Mouse (Mus musculus) neural tube, embryonic 12.5 days (tissue): ENCODE measurements around the gene Tmem178b. TPM values are rescaled to one million over a fixed set of nuclear protein-coding genes. Genes with fewer than 3 reads are reported as not detected.

Experiments used
- ATAC-seq: fragments of 200-750 bp; cut with Nextera tagmentation; 2 replicates; pipeline ENCODE4 v1.8.0; 2017; ENCODE audit warnings: low read depth, mild to moderate bottlenecking, moderate TSS enrichment, moderate library complexity; ENCODE audit not compliant: low FRiP score
- H3K27ac ChIP-seq: fragments of 300-500 bp; sonication (generic); 2 replicates; pipeline ENCODE4 v1.5.1; 2016
- H3K27me3 ChIP-seq: fragments of 300-500 bp; sonication (generic); replicated peaks from 2 replicates; pipeline ENCODE4 v1.6.1; 2016; ENCODE audit warnings: mild to moderate bottlenecking
- H3K36me3 ChIP-seq: fragments of 300-500 bp; sonication (generic); 2 replicates; pipeline ENCODE4 v1.6.1; 2016; ENCODE audit warnings: mild to moderate bottlenecking
- H3K4me1 ChIP-seq: fragments of 300-500 bp; sonication (generic); 2 replicates; pipeline ENCODE4 v1.6.1; 2016
- H3K4me2 ChIP-seq: fragments of 300-500 bp; sonication (generic); replicated peaks from 2 replicates; pipeline ENCODE4 v1.6.1; 2016; ENCODE audit warnings: mild to moderate bottlenecking
- H3K4me3 ChIP-seq: fragments of 300-500 bp; sonication (generic); 2 replicates; pipeline ENCODE4 v1.5.1; 2016
- H3K9ac ChIP-seq: fragments of 300-500 bp; sonication (generic); 2 replicates; pipeline ENCODE4 v1.6.1; 2016; ENCODE audit warnings: mild to moderate bottlenecking
- H3K9me3 ChIP-seq: fragments of 300-500 bp; sonication (generic); 2 replicates; pipeline ENCODE4 v1.6.1; 2016; ENCODE audit warnings: mild to moderate bottlenecking
- WGBS: fragments of 180-500 bp; shearing (Covaris S2); methylation state at CpG from one replicate; pipeline ENCODE4 v1.1.7; 2016; 5-methylcytosine and 5-hydroxymethylcytosine counted together
- polyA plus RNA-seq: library from polyadenylated mRNA; unstranded; fragments of >200 nt; fragmentation: Nextera tagmentation; extraction: Ambion mirVana; gene quantifications from 2 replicates; pipeline ENCODE4 v1.2.1, GENCODE M21; 2016

The Tmem178b gene
- polyA plus RNA-seq, 1 experiment from 2014 or later = 19.5 TPM

DNA sequence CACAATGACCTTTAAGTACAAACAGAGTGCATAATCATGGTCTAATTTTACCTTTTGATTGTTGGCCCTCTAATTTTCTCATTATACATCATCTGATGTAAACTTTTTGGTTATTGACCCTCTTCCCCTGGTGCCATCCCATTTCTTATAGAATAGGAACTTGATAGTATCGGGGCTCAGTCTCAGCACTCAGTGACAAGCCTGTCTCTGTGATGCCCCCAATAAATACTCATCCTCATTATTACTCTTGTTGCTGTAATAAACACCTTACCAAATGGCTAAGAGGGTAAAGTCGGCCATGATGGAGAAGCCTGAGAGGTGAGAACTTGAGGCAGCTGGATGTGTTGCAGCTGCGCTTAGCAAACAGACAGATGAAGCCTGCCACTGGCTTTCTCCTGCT, 63.5 kb downstream of the Tmem178b start:
- no peak for ATAC-seq
- no peaks in the 10 kb centered on the region for H3K9me3 ChIP-seq
- no peak overlapping the region for H3K4me2 ChIP-seq
- H3K27me3 ChIP-seq = no peaks in the 10 kb centered on the region
- WGBS = 82% methylated on average over 3 of the region's 3 CpGs
- no peak overlapping the region for H3K4me3 ChIP-seq
- H3K9ac ChIP-seq = no peak overlapping the region
- no peak overlapping the region for H3K27ac ChIP-seq
- no peaks in the 10 kb centered on the region for H3K36me3 ChIP-seq
- no peaks in the 10 kb centered on the region for H3K4me1 ChIP-seq

DNA sequence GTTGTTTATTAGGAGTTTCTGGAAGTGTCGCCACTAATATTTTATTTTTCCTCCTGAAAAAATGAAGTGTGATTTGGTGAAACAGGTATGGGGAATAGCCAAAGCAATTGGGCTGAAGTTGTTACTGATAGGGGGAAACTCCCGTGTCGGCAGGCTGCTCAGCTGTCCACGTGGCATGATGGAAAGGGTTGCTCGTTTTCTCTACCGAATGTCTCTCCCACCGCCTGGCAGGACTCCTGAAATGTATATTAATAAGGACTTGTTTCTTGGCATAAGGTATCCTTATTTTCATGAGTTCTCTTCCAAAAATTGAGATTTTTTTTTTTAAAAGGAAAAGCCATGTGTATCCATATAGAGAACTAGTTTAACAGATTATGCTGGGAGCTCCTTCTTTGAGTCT, 67.8 kb downstream of the Tmem178b start:
- H3K27me3 ChIP-seq = no peaks in the 10 kb centered on the region
- 89% methylated on average over 7 of the region's 7 CpGs for WGBS
- ATAC-seq = no peak
- no peak overlapping the region for H3K27ac ChIP-seq
- H3K4me2 ChIP-seq = no peak overlapping the region
- H3K36me3 ChIP-seq = no peaks in the 10 kb centered on the region
- no peaks in the 10 kb centered on the region for H3K4me1 ChIP-seq
- H3K9me3 ChIP-seq = no peaks in the 10 kb centered on the region
- no peak overlapping the region for H3K9ac ChIP-seq
- H3K4me3 ChIP-seq = no peak overlapping the region

DNA sequence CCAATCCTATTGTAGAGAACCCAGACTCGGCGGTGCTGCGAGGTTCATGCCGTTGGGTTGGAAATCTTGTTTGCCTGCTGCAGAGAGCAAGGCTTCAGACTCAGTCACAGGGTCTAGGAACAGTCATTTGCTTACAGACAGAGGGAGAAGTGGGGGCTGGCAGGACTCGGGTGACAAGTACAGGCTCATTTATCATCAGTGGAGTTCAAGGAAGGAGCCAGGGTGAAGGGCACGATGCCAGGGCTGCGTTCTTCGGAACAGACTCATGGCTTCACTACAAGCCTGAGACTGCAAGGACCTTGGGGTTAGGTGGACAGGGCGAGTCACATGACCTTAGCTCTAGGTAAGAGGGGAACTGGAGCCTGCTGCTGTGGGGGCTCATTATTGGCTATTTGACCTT, 71.8 kb downstream of the Tmem178b start:
- ATAC-seq = no peak
- no peak overlapping the region for H3K4me2 ChIP-seq
- no peak overlapping the region for H3K9ac ChIP-seq
- H3K36me3 ChIP-seq = no peaks in the 10 kb centered on the region
- H3K9me3 ChIP-seq = no peaks in the 10 kb centered on the region
- WGBS = 89% methylated on average over 9 of the region's 9 CpGs
- H3K27ac ChIP-seq = no peak overlapping the region
- no peaks in the 10 kb centered on the region for H3K4me1 ChIP-seq
- no peaks in the 10 kb centered on the region for H3K27me3 ChIP-seq
- H3K4me3 ChIP-seq = no peak overlapping the region

DNA sequence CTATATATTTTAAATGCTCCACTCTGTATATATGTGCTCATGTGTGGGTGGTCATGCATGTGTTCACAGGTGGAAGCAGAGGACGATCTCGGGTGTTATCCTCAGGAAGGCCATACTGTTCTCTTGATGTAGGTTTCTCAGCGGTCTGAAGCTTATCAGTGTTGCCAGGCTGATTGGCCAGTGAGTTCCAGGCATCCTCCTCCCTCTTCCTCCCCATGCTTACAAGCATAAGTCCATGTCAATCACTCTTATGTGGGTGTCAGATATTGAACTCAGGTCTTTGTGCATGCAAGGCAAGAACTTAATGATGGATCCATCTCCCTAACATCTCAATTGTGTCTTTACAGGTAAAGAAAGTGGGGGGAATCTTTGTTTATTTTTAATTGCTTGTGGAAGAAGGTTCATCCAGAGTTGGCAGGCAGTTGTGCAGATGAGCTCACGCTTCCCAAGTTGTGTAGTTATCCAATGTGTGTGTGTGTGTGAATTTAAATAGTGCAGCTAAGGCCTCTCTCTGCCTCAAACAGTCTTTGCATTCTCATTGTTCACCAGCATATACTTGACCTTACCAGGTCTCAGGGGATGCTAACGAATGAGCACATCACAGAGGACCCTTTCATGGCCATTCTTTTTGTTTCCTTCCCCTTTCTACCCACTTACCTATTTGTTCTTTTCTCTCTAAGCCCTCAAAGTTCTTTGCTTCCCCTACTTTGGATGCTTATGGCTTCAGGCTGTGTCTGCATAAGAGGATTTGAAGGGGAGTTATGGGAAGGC, 72.8 kb downstream of the Tmem178b start:
- 73% methylated on average over 5 of the region's 5 CpGs for WGBS

DNA sequence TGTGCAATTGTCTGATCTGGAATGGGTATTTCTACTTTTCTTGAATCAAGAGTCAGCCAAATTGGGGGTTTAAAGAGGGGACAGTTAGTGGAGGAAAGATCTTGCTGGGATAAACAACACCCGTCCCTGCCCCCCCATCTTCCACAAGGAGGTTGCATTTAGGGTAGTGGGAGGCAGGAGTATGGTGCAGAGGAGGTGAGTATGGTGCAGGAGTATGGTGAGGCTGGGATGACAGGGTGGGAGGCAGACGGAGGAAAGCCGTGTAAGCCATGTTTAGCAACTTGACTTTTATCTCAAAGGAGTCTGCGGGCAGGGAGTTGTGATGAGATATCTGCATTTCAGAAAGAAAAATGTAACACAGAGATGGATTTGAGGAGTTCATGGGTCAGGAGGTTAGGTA, 73.5 kb downstream of the Tmem178b start:
- Histone ChIP-seq H3K36me3 (no peaks in the 10 kb centered on the region), H3K4me3 (no peak overlapping the region), H3K9ac (no peak overlapping the region), H3K4me2 (no peak overlapping the region), H3K9me3 (no peaks in the 10 kb centered on the region), H3K4me1 (no peaks in the 10 kb centered on the region), H3K27me3 (no peaks in the 10 kb centered on the region), H3K27ac (no peak overlapping the region)
- ATAC-seq = no peak
- 88% methylated on average over 4 of the region's 4 CpGs for WGBS

More for the DNA sequence above, 72.8 kb downstream of the Tmem178b start:
- Histone ChIP-seq H3K4me3 (no peak overlapping the region), H3K9me3 (no peaks in the 10 kb centered on the region), H3K9ac (no peak overlapping the region), H3K4me2 (no peak overlapping the region), H3K36me3 (no peaks in the 10 kb centered on the region), H3K4me1 (no peaks in the 10 kb centered on the region), H3K27ac (no peak overlapping the region), H3K27me3 (no peaks in the 10 kb centered on the region)
- no peak for ATAC-seq

DNA sequence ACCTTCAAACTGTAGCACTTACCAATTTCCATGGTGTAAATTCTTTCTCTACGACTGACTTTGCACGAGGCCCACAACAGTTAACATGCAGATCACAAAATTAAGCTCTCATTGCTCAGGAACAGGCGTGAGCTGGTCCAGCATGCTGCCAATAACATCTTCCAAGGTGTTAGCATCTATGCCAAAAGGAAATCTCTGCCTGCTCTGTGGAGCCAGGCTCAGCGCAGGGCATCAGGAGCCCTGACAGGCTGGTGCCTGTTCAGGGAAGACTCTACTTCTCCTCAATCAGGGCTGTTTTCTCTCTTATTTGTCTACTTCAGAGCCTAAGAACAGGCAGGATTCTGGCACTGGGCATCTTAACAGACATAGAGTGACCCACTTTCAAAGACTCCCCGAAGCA, 80.9 kb downstream of the Tmem178b start:
- Histone ChIP-seq H3K4me3 (no peak overlapping the region), H3K9me3 (no peaks in the 10 kb centered on the region), H3K4me1 (no peaks in the 10 kb centered on the region), H3K4me2 (no peak overlapping the region), H3K9ac (no peak overlapping the region), H3K27me3 (no peaks in the 10 kb centered on the region), H3K36me3 (no peaks in the 10 kb centered on the region), H3K27ac (no peak overlapping the region)
- no peak for ATAC-seq
- WGBS = 89% methylated on average over 5 of the region's 5 CpGs

DNA sequence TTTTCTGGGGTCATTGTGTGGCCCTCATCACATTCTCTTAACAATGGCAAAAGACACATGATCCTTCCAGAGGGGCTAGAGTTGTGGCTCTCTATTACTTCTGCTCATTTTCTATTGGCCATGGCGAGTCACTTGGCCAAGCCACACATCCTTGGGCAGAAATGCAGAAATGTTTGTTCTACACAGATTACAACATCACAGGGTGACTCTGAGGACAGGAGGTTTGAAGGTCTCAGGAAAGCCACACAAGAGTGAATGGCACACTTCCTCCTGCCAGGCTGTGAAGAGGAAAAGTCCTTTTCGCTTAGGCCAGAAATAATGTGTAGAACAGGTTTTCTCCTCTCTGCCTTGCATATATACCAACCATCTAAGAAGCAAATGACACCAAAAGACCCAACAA, 82.1 kb downstream of the Tmem178b start:
- H3K4me2 ChIP-seq = no peak overlapping the region
- WGBS = 87% methylated on average over 2 of the region's 2 CpGs
- ATAC-seq = no peak
- no peaks in the 10 kb centered on the region for H3K27me3 ChIP-seq
- H3K9me3 ChIP-seq = no peaks in the 10 kb centered on the region
- H3K36me3 ChIP-seq = no peaks in the 10 kb centered on the region
- no peaks in the 10 kb centered on the region for H3K4me1 ChIP-seq
- no peak overlapping the region for H3K9ac ChIP-seq
- no peak overlapping the region for H3K4me3 ChIP-seq
- no peak overlapping the region for H3K27ac ChIP-seq

DNA sequence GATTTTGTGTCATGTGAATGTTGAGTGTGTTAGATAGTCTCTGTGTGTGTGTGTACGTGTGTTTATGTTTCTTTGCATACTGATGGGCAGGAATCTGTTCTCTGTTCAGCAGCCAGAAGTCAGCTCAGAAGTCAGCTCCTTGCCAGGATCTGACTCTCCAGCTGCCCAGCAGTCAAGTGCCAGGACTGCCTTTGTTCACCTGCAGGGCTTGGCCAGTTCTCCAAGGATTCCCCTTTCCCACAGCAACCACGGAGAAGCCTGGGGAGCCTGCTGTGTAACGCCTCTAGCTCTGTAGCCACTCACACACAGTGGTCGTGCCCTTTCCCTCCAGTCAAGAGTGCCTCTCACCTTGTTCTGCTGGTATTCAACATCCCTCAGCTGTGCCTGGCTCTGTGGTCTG, 91.5 kb downstream of the Tmem178b start:
- Histone ChIP-seq H3K27me3 (no peaks in the 10 kb centered on the region), H3K27ac (no peak overlapping the region), H3K4me2 (no peak overlapping the region), H3K36me3 (no peaks in the 10 kb centered on the region), H3K4me3 (no peak overlapping the region), H3K9me3 (no peaks in the 10 kb centered on the region), H3K9ac (no peak overlapping the region), H3K4me1 (no peaks in the 10 kb centered on the region)
- no peak for ATAC-seq
- WGBS = 67% methylated on average over 4 of the region's 4 CpGs

DNA sequence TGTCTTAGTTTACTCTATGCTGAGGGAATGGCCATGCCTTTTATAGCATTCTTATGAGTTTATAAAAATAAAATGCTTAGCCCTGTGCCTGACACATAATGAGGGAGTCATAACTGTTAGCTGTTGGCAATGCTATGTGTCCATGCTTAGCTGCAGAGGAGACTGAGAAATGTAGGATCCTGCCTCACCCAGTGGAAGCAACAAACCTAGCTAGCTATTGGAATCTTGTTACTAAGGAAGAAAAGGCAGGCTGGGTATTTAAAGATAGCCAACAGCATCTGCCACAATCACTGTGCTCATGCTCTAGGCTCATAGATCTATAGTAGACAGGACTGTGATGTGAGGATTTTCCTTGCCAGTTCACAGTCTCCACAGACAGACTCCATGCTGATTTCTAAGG, 97.2 kb downstream of the Tmem178b start:
- Histone ChIP-seq H3K27ac (no peak overlapping the region), H3K36me3 (no peaks in the 10 kb centered on the region), H3K4me3 (no peak overlapping the region), H3K9me3 (no peaks in the 10 kb centered on the region), H3K4me2 (no peak overlapping the region), H3K9ac (no peak overlapping the region), H3K27me3 (no peaks in the 10 kb centered on the region), H3K4me1 (no peaks in the 10 kb centered on the region)
- no peak for ATAC-seq

DNA sequence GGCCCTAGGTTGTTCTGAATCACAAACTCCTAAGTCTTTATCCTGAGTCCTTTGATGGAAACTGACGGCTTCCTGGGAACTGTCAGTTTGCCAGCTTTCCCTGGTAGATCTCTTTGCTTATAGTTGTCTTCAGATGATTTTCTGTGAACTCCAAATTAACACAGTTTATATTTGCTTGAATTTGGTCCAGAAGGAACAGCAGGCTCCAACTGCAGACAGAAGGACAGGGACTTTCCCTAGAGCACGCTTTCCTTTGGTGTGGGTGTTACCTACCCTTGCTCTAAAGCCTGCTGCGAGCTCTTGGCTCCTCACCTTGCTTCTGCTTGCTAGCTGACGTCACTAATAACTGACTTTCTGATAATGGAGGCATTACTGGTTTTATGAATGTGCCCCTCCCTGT, 105.9 kb downstream of the Tmem178b start:
- no peak for ATAC-seq
- WGBS = 86% methylated on average over 4 of the region's 4 CpGs
- Histone ChIP-seq H3K4me1 (no peaks in the 10 kb centered on the region), H3K4me2 (no peak overlapping the region), H3K4me3 (no peak overlapping the region), H3K9ac (no peak overlapping the region), H3K36me3 (no peaks in the 10 kb centered on the region), H3K27me3 (no peaks in the 10 kb centered on the region), H3K9me3 (no peaks in the 10 kb centered on the region), H3K27ac (no peak overlapping the region)

DNA sequence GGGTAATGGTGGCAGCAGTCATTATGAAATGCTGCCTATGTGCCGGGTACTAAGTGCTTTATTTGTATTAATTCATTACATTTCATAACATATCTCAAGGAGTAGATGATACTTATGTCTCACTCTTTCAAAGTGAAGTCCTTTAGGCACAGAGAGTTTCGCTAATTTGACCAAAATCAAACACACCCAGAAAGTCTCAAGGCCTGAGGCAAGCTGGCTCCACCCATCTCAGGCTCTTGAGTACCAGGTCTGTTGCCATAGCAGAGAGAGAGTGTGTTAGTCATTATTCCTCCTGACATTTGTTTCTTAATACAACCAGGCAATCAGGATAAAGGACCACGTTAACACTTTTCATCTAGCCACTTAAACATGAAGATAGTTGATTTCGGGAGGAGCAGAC, 117.7 kb downstream of the Tmem178b start:
- Histone ChIP-seq H3K9me3 (no peaks in the 10 kb centered on the region), H3K4me1 (peaks cover 10% of the 10 kb centered on the region), H3K9ac (no peak overlapping the region), H3K4me2 (no peak overlapping the region), H3K27ac (no peak overlapping the region), H3K27me3 (no peaks in the 10 kb centered on the region), H3K36me3 (no peaks in the 10 kb centered on the region), H3K4me3 (no peak overlapping the region)
- WGBS = 68% methylated on average over 4 of the region's 4 CpGs
- ATAC-seq = no peak

DNA sequence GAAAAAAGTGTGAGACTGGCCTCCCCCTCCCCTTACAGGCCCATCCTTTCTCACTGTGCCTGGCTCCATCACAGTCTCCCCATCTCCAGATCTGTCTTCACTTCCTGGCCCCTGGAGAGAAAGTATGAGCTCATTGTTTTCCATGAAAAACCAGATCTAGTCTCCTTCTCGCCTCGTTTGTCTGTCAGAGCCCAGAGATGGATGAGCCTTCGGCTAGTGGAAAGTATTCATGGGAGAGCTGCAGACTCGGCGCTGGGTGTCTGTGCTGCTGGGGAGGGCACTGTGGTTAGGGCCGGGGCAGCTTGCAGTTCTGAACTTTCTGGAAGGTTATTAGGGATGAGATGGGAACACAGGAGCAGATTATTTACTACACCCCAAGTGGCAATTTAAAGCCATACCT, 118.9 kb downstream of the Tmem178b start:
- 28% methylated on average over 6 of the region's 6 CpGs for WGBS
- ATAC-seq = peak; percentile 53; the same call in 1 of the 2 replicates
- no peak overlapping the region for H3K4me2 ChIP-seq
- H3K4me1 ChIP-seq = peaks cover 10% of the 10 kb centered on the region
- no peaks in the 10 kb centered on the region for H3K36me3 ChIP-seq
- no peaks in the 10 kb centered on the region for H3K27me3 ChIP-seq
- no peak overlapping the region for H3K9ac ChIP-seq
- no peak overlapping the region for H3K4me3 ChIP-seq
- H3K27ac ChIP-seq = 0 out of 2 replicates have a peak overlapping the region, but pooled peaks have one; percentile 2
- no peaks in the 10 kb centered on the region for H3K9me3 ChIP-seq

DNA sequence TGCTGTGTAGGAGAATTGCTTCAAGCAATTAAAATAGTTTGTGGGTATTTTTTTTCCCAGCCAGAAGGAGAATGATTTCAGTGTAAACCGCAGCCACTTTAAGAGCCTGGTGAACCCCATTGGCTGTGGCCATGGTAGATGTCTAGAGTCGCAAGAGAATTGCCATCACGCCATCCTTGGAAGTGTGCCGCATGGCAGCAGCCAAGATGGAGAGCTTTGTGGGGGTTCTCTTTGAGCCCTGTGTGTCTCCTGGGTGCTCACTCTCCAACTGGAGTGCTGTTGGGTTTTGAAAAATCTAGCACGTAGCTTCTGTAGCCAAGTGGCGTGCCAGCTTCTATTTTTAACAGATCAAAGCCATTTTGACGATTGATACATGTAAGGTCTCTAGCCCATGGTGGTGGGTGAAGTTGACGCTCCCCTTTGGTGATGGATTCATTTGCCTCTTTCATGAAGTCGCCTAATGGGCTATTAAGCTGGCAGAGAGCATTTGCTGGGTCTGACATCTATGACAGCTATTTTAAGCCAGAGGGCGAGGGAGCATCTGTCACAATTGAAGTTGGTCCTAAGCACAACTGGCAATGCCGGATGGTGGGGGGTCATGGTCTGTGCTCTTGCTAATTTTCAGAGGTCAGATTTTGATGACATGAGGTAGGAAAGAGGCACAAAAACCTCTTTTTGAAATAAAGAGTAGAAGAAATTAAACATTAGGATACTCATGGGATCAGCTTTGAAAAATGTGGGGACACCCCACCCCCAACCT, 133.1 kb downstream of the Tmem178b start:
- Histone ChIP-seq H3K27ac (no peak overlapping the region), H3K27me3 (no peaks in the 10 kb centered on the region), H3K4me3 (no peak overlapping the region), H3K4me2 (no peak overlapping the region), H3K9ac (no peak overlapping the region), H3K4me1 (0 out of 2 replicates have a peak, but pooled peaks cover 2% of the 10 kb centered on the region), H3K36me3 (no peaks in the 10 kb centered on the region), H3K9me3 (no peaks in the 10 kb centered on the region)
- WGBS = 79% methylated on average over 11 of the region's 11 CpGs
- no peak for ATAC-seq
